Mouse (Mus musculus): ENCODE measurements around the gene Unc5a. TPM values are rescaled to one million over a fixed set of nuclear protein-coding genes. Genes with fewer than 3 reads are reported as not detected.

The Unc5a gene
- polyA plus RNA-seq, 1 experiment from 2014 or later: 7.2 TPM

DNA sequence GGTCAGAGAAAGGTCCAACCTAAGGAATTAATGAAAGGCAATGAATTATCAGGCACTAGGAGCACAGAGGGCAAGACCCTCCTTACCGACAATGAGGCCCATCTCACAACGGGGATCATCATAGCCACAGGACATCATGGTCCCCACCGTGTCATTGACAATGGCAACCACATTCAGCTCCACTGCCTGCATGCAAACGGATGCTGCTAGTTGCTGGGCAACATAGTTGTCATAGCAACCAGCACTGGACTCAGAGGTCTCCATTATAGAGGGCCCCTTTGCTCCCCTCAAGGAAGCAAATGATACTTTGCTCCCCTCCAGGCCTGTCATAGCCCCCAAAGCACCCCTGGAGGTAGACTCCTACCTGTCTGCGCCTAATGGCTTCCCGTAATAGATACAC, 59.4 kb downstream of the Unc5a start:
- H3K4me2 ChIP-seq: no peak overlapping the region
- no peak overlapping the region for H3K4me3 ChIP-seq
- H3K27me3 ChIP-seq: peaks cover 7% of the 10 kb centered on the region; the same call in 1 of the 2 replicates
- no peaks in the 10 kb centered on the region for H3K9me3 ChIP-seq (replicated peaks)
- H3K27ac ChIP-seq: no peak overlapping the region
- H3K36me3 ChIP-seq (ENCODE audit: poor library complexity, severe bottlenecking): no peaks in the 10 kb centered on the region; the same call in 1 of the 2 replicates
- 27% methylated on average over 6 of the region's 6 CpGs for WGBS
- H3K9ac ChIP-seq: no peak overlapping the region
- peak; percentile 61 for ATAC-seq
- peaks cover 38% of the 10 kb centered on the region for H3K4me1 ChIP-seq

GRCm38 (mm10) chr13:55011103-55011502, 61.9 kb downstream of the Unc5a start:
- H3K4me3 ChIP-seq: no peak overlapping the region
- ATAC-seq: no peak
- 88% methylated on average over 15 of the region's 15 CpGs for WGBS
- H3K36me3 ChIP-seq (ENCODE audit: poor library complexity, severe bottlenecking): no peaks in the 10 kb centered on the region
- no peak overlapping the region for H3K4me2 ChIP-seq
- H3K27me3 ChIP-seq: peaks cover 11% of the 10 kb centered on the region; the same call in 1 of the 2 replicates
- no peak overlapping the region for H3K9ac ChIP-seq
- H3K27ac ChIP-seq: no peak overlapping the region
- peaks cover 23% of the 10 kb centered on the region for H3K4me1 ChIP-seq
- no peaks in the 10 kb centered on the region for H3K9me3 ChIP-seq (replicated peaks)

GRCm38 (mm10) chr13:55011981-55012478, 62.8 kb downstream of the Unc5a start:
- Histone ChIP-seq H3K4me1 (peaks cover 19% of the 10 kb centered on the region), H3K27me3 (peaks cover 11% of the 10 kb centered on the region; the same call in 1 of the 2 replicates), H3K4me3 (no peak overlapping the region), H3K27ac (no peak overlapping the region), H3K9me3 (replicated peaks) (no peaks in the 10 kb centered on the region), H3K9ac (no peak overlapping the region), H3K36me3 (ENCODE audit: poor library complexity, severe bottlenecking) (no peaks in the 10 kb centered on the region), H3K4me2 (peak overlapping the region; percentile 24)
- 0 out of 2 replicates have a peak, but pooled peaks have one; percentile 46 for ATAC-seq
- WGBS: 4% methylated on average over 14 of the region's 14 CpGs

DNA sequence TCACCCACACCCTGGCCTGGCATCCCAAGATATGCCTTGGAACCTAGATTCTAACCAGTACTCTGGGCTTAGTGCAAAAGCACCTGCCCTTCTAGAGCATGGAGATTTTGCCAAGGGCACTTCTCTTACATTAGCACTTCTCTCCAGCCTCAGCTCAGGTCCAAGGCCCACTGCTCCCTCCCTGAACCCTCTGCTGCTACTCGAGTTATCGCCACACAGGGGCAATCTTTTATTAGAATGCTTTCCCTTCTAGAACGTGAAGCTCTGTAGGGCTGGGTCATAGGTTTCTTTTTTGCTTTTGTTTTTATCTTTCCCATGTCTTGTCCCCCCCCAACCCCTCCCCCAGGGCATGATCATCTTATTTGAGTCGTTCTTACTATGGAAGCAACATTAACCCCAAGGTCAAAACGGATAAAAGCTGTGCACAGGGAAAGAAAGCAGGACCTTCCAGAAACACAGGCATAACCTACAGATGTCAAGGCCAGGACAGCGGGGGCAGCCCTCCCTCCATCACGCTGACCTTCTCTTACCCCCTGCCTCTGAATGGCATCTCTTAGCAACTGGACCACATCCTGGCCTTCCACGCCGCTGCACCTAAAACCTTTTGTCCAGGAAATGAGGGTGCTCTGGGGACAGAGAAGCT, 64.6 kb downstream of the Unc5a start:
- Histone ChIP-seq H3K4me3 (no peak overlapping the region), H3K27me3 (peaks cover 11% of the 10 kb centered on the region; the same call in 1 of the 2 replicates), H3K9ac (no peak overlapping the region), H3K4me2 (no peak overlapping the region), H3K9me3 (replicated peaks) (no peaks in the 10 kb centered on the region), H3K36me3 (ENCODE audit: poor library complexity, severe bottlenecking) (no peaks in the 10 kb centered on the region), H3K27ac (no peak overlapping the region), H3K4me1 (peaks cover 9% of the 10 kb centered on the region)
- WGBS: 24% methylated on average over 9 of the region's 9 CpGs
- ATAC-seq: no peak

DNA sequence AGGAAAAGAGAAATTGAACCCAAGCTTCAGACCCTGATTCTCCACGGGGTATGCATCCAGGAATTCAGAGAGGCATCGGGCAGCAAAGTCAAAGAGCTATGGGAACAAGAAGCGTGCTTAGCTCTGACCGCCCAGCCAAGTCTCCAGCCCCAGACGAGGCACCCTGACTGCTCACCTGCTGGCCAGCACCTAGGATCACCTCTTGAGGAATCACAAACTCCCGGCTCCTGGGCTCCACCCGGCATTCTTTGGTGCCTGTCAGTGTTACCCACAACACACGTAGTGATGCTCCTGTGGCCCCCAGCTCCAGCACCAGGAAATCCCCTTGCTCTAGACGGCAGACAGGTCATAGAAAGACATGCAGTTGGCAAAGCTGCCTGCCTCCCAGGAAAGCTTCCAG, 65.2 kb downstream of the Unc5a start:
- Histone ChIP-seq H3K9me3 (replicated peaks) (no peaks in the 10 kb centered on the region), H3K4me1 (peaks cover 7% of the 10 kb centered on the region), H3K27ac (no peak overlapping the region), H3K4me2 (no peak overlapping the region), H3K9ac (no peak overlapping the region), H3K27me3 (peaks cover 11% of the 10 kb centered on the region; the same call in 1 of the 2 replicates), H3K36me3 (ENCODE audit: poor library complexity, severe bottlenecking) (no peaks in the 10 kb centered on the region), H3K4me3 (no peak overlapping the region)
- 62% methylated on average over 9 of the region's 9 CpGs for WGBS
- no peak for ATAC-seq

DNA sequence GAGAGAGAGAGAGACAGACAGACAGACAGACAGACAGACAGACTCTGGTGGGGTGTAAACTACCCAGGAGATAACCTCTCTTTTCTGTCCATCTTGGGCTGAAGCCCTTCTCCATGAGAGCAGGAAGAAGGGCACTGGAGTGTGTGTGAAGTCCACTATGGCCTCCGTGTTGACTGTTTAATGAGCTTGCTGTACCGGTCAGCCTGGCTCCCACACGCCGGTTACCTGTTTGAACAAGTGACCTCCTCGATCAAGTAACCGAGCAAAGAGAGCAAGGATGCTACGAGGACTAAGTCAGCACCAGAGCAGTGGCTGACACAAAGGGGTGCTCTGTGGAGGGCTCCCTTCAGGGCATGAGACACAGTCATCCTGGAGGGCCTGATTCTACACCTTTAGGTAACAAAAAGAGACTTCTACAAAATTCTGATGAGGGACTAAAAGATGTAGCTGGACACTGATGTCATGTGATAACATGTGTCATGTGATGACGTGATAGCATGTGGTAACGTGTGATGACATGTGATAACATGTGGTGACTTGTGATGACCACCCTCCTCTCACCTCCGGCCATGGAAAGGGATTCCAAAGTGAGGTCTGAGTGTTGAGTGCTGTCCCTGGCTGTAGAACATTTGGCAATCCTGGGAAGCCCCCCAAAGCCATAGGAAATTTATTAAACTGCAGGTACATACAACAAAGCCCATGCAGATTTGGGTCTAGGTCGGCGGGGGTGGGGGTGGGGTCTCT, 68.1 kb downstream of the Unc5a start:
- peaks cover 1% of the 10 kb centered on the region for H3K4me1 ChIP-seq
- H3K27me3 ChIP-seq: peaks cover 8% of the 10 kb centered on the region; the same call in 1 of the 2 replicates
- H3K4me2 ChIP-seq: no peak overlapping the region
- no peak overlapping the region for H3K9ac ChIP-seq
- no peaks in the 10 kb centered on the region for H3K36me3 ChIP-seq (ENCODE audit: poor library complexity, severe bottlenecking)
- H3K27ac ChIP-seq: no peak overlapping the region
- H3K9me3 ChIP-seq (replicated peaks): no peaks in the 10 kb centered on the region
- ATAC-seq: no peak
- H3K4me3 ChIP-seq: no peak overlapping the region
- WGBS: 88% methylated on average over 12 of the region's 12 CpGs

- Histone ChIP-seq H3K4me2 (no peak overlapping the region), H3K27me3 (peaks cover 7% of the 10 kb centered on the region; the same call in 1 of the 2 replicates), H3K4me1 (no peaks in the 10 kb centered on the region), H3K27ac (no peak overlapping the region), H3K4me3 (no peak overlapping the region), H3K9ac (no peak overlapping the region), H3K36me3 (ENCODE audit: poor library complexity, severe bottlenecking) (no peaks in the 10 kb centered on the region), H3K9me3 (replicated peaks) (no peaks in the 10 kb centered on the region)
- 86% methylated on average over 8 of the region's 8 CpGs for WGBS
- no peak for ATAC-seq
These were observed 68.8 kb downstream of the Unc5a start for GRCm38 (mm10) chr13:55017898-55018599.

DNA sequence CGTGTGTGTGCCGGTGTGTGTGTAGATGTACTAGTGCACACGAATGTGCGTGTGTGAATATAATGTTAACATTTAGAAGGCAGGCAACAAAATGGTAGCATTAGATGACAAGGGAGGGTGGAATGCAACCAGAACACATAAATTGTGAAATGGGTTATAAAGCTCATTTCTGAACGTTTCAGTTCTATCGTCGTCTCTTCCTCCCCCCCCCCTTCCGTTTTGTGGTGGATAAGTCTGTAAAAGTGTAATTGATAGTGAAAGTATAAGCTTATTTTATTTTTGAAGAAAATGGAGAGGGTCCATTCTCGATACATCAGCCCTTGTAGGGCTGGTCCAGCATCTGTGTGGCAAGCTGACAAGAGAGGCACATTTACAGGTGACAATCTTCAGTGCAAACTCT, 69.5 kb downstream of the Unc5a start:
- ATAC-seq: no peak
- Histone ChIP-seq H3K9me3 (replicated peaks) (no peaks in the 10 kb centered on the region), H3K4me3 (no peak overlapping the region), H3K9ac (no peak overlapping the region), H3K27me3 (0 out of 2 replicates have a peak, but pooled peaks cover 4% of the 10 kb centered on the region), H3K4me2 (no peak overlapping the region), H3K27ac (no peak overlapping the region), H3K36me3 (ENCODE audit: poor library complexity, severe bottlenecking) (no peaks in the 10 kb centered on the region), H3K4me1 (no peaks in the 10 kb centered on the region)
- WGBS: 91% methylated on average over 9 of the region's 9 CpGs

GRCm38 (mm10) chr13:55019181-55019580, 70.0 kb downstream of the Unc5a start:
- Histone ChIP-seq H3K27ac (no peak overlapping the region), H3K9me3 (replicated peaks) (no peaks in the 10 kb centered on the region), H3K4me3 (no peak overlapping the region), H3K27me3 (0 out of 2 replicates have a peak, but pooled peaks cover 4% of the 10 kb centered on the region), H3K9ac (no peak overlapping the region), H3K4me2 (no peak overlapping the region), H3K36me3 (ENCODE audit: poor library complexity, severe bottlenecking) (no peaks in the 10 kb centered on the region), H3K4me1 (no peaks in the 10 kb centered on the region)
- 65% methylated on average over 3 of the region's 3 CpGs for WGBS
- ATAC-seq: no peak

- Histone ChIP-seq H3K9ac (no peak overlapping the region), H3K9me3 (replicated peaks) (no peaks in the 10 kb centered on the region), H3K27me3 (0 out of 2 replicates have a peak, but pooled peaks cover 2% of the 10 kb centered on the region), H3K36me3 (ENCODE audit: poor library complexity, severe bottlenecking) (no peaks in the 10 kb centered on the region), H3K4me2 (no peak overlapping the region), H3K4me3 (no peak overlapping the region), H3K27ac (no peak overlapping the region), H3K4me1 (no peaks in the 10 kb centered on the region)
- ATAC-seq: no peak
- WGBS: 95% methylated on average over 4 of the region's 4 CpGs
These were observed 70.8 kb downstream of the Unc5a start for GRCm38 (mm10) chr13:55020051-55020450.

DNA sequence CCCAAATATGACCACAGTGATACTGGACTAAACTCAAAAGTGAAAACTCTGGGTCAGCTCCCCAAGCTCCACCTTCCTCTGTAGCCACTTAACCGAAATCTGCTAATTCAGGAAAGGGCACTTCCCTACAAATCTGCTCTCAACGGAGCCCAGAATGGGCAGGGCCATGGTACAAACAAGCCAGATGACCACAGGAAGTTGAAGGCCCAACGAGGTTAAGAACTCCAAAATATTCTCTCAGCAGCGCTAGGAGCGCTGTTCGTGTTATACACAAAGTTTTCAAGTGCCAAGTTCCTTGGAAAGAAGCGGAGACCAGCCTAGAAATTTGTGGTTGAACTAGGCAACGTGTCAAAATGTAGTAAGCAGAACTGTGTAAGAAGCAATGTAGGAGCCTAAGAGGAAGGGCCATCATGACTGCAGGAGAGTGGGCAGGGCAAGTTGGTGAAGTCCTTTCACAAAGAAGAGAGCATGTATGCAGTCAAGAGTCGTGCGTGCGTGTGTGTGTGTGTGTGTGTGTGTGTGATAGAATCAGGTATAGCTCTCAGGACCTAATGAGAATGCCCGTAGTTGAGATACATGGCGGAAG, 72.1 kb downstream of the Unc5a start, which contains the start of gene Hk3:
Gene Hk3 (minus strand): TSS at position 192 of the 586 bp plus-strand sequence.
- Histone ChIP-seq H3K27me3 (no peaks in the 10 kb centered on the region), H3K9me3 (replicated peaks) (no peaks in the 10 kb centered on the region), H3K4me3 (no peak within 1 kb of the TSS), H3K36me3 (ENCODE audit: poor library complexity, severe bottlenecking) (peaks cover 8% of the 10 kb centered on the region), H3K9ac (no peak within 1 kb of the TSS), H3K4me2 (no peak within 1 kb of the TSS), H3K27ac (no peak within 1 kb of the TSS), H3K4me1 (no peaks in the 10 kb centered on the region)
- no peak for ATAC-seq
- 93% methylated on average over 13 of the region's 13 CpGs for WGBS

Measured in forebrain, embryonic 13.5 days (tissue).